Mouse (Mus musculus) heart, postnatal 0 days (tissue): Measurements from ENCODE around the gene 1700003F12Rik.

Experiments
- CTCF ChIP-seq: IDR thresholded peaks from 2 replicates; pipeline ENCODE4 v1.5.1; 2016; ENCODE audit warnings: antibody characterized with exemption, control low read depth, low read depth
- EP300 ChIP-seq: IDR thresholded peaks from 2 replicates; pipeline ENCODE4 v1.6.1; 2016; ENCODE audit warnings: antibody characterized with exemption, low read depth

- TF ChIP-seq CTCF, result no peak
- no peak for TF ChIP-seq EP300
Measured at GRCm38 (mm10) chr2:154541630-154542029, 5.3 kb upstream of the 1700003F12Rik start.
